Mouse (Mus musculus) cerebellum, postnatal 10 days (tissue): ENCODE results near the gene Mad1l1.

Experiments used
- DNase-seq, 2 experiments: peaks; one replicate each; pipeline ENCODE4 v3.0.0; 2021; ENCODE audit warnings: mixed read lengths in 2 of 2

Mad1l1 gene

DNA sequence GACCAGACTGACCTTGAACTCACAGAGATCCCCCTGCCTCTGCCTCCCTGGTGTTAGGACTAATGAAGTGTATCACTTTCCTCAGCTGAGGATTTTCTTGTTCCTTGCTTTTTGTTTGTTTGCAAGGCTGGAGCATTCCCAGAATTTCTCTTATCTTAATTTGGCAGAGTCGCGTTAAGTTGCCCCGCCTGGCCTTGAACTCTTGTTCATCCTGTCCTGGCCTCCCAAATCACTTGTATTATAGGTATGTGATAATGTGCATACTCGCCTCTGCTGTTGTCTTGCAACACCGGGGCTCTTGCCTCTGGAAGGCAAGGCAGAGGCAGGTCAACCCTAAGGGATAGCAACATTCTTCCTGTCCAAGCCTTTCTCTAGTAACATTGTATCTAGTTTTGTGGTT is 2.7 kb upstream of the Mad1l1 start:
- no peak for DNase-seq

DNA sequence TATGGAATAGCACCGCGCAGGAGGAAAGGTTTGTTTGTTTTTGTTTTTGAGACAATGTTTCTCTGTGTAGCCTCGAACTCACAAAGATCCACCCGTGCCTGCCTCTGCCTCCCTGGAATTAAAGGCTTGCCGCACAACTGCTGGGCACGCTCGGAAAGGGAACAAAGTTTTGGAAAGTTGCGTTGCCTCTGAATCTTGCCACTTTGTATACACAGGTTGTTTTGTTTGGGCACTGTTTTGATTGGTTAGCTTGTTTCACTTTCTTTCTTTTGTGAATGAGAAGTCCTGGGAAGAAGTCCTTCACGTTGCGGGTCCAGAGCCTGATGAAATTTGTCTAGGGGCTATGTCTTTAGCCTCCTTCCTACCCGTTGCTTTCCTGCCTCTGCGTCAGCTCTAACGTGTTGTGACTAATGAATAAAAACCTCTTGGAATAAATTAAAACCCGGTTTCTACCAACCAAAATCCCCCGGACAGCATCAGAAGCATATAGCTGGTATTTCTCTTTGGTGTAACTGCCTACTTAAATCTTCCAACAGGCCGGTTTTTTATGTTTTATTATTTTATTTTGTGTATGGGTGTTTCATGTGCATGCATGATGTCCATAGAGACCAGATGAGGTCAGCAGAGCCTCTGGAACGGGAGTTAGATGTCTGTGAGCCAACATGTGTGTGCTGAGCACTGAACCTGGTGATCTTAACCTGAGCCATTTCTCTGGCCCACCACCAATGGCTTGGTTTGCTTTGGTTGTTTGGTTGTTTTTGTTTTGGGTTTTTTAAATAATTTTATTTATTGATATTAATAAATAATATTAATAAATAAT is 614 bp upstream of the Mad1l1 start:
- no peak for DNase-seq

DNA sequence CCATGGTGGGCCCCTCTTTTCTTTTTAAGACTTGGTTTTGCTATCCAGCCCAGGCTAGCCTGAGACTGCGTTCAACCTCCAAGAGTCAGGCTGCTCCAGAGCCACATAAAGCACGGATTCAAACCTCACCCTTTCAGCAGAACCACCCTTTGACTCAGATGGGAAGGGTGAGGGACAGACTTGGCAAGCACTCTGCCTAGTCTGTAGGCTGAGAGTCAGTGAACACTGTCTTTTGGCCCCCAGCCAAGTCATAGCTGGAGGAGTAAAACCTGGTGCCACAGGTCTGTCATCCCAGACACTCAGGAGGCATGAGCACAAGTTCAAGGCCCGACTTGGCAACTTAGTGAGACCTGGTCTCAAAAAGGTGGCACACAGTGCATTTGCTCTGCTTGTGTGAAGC is 4.6 kb downstream of the Mad1l1 start:
- peak; percentile 39 to 45 for DNase-seq

DNA sequence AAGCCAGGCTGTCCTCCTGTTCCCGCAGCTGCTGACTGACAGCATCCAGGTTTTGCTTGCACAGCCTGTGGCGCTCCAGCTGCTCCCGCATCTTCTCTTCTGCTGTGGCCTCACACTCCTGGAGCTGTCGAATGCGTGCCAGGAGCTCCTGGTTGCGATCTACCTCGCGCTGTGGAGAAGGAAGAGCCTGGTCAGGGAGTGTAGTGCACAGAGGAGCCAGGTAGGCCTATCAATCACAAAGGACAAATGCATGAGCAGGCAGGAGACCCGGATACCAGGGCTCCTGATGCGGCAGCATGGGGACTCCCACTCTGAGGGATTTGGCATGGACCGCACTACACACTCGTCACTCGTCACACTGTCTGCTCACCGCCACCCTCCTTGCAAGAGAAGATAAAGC is 13.8 kb downstream of the Mad1l1 start:
- no peak for DNase-seq

DNA sequence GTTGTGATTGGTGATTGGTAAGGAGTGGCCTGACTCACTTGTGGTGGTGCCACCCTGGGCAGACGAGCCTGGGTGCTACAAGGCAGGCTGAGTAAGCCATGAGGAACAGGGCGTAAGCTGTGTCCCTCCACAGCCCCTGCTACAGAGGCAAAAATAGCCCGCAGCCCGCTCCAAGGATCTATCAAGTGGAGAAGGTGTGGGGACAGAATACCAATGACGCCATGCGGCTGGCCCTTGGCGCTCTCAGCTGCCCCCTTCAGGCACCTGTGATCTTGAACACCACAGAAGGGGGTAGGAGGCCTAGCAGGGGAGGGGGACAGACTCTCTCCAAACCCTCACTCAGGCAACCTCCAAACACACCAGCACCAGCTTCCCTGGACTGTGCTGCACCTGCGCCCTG is 15.3 kb downstream of the Mad1l1 start:
- peak; percentile 36 to 48 for DNase-seq

DNA sequence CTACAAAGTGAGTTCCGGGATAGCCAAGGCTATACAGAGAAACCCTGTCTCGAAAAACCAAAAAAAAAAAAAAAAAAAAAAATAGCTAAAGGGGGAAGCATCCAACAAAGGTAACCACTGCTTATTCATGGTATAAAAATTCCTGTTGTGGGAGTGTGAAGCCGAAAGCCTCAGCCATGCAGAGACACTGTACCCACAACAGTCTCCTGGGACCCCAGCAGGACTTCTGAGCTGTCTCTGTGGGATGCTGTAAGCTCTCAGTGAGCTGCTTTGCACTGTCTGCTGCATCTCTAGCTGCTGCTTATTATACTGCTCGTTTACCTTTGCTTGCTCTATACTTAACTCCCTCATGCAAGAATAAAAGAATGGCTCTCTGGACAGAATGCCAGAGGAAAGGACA is 23.1 kb downstream of the Mad1l1 start:
- no peak for DNase-seq

DNA sequence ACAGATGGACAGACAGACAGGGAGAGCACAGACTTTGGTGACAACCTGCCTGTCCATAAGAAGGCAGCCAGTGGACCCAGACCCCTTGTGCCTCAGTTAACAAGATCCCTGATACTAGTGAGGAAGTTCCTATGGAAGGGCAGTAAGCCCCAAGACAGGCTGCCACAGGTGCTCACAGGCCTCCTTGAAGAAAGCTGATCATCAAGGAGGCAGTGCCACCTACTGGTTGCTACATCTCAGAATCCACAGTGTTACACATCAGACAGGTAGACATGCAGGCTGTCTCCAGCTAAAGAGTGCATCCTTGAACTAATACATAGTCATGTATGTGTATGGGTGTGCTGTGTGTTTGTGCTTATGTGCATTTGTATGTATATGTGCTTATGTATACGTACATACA is 29.2 kb downstream of the Mad1l1 start:
- DNase-seq: peak; percentile 79 to 81

DNA sequence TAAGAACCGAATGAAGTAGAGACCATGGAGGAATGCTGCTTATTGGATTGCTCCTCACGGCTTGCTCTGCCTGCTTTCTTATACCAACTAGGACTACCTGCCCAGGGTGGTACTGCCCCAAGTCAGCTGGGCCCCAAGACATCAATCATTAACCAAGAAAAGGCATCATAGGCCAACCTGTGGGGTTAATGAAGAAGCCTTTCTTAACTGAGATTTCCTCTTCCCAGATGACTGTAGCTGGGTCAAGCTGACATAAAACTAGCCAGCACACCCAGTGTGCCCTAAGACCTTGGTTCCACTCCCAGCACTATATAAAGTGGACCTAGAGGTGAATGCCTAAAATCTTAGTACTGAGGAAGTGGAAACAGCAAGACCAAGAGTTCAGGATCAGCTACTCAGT is 32.2 kb downstream of the Mad1l1 start:
- DNase-seq: no peak

DNA sequence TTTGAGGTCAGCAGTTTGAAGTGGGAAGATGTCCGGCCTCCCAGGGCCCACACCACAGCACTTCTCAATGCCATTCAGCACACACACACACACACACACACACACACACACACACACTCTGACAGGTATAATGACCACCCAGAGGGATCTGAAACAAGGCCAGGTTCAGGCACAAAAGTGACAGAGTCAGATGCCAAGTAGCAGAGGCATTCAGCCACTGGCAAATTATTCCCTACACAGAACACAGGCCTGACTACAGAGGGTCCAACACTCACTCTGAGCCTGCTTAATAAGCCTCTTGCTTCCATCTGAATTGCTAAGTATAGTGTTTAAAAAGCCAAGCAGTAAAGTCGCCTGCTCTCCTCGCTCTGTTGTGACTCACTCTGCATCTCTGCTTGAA is 33.1 kb downstream of the Mad1l1 start:
- DNase-seq: peak; percentile 46 to 48

DNA sequence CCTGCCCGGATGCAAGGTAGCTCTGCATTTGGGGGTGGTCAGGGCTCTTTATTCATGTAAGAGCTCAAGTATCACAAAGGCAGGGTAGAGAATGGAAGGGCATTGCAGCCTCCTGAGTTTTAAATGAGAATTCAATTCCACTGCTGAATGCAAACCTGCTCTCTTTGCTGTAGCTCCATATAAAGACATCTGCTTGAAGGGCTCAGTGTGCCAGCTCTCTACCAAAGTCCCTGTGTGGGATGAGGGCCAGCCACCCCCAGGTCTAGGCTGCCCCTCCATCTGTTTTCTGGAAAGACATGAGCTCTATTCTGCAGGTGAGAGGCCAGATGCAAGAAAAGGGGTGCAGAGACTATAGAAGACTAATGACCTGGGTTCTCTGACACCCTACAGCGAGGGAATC is 36.6 kb downstream of the Mad1l1 start:
- peak; percentile 41 to 57 for DNase-seq

DNA sequence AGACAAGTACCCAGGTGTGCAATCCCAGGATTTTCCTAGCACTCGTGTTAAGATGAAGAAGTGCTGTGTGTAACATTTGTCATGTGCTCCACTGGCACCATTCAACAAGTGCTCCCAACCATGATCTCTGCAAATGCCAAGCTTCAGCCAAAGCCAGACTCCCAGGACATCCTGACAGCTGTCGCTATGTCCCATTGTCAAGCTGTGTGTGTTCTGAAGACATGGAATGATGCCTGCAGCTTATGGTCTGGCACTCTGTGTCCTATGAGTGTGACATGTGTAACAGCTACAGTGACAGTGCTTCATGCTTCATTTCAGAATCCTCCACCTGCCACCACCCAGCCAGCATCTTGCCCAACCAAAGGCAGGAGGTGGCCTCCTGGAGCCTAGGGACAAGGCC is 37.3 kb downstream of the Mad1l1 start:
- DNase-seq: peak; percentile 58 to 66

DNA sequence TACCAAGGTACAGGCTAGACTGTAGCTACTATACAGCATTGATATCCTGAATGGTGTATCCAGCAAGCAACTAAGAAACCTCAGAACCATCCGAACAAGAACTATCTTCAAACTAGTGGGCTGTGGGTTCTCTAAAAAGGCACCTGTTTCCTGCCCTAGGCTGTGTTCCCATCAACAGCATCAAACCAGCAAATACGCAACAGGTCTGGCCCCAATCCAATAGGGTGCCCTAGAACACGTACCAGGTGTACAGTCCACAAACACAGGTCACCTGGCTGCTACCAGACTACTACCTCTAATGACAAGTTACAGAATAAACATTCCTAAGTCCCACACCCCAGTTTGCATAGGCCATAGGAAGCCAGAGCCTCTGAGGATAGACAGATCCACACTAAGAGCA is 38.5 kb downstream of the Mad1l1 start:
- DNase-seq: no peak

DNA sequence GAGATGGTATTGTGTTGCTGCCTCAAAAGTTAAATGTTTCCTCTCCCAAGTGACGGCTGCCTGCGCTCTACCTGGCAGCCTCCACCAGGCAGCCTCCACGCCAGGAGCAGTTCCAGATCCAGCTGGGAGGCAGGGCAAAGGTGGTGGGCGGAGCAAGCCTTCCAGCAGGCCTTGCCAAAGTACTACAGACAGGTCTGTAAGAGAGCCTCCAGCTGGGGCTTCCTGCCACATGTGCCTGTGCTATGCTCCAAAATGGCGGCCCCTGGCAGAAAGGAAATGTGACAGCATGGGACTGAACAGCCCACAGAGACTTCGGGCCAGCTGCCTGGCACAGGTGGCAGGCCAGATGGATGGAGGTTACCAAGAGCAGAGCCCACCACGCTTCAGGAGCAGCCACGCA is 39.0 kb downstream of the Mad1l1 start:
- DNase-seq: peak; percentile 82 to 91

DNA sequence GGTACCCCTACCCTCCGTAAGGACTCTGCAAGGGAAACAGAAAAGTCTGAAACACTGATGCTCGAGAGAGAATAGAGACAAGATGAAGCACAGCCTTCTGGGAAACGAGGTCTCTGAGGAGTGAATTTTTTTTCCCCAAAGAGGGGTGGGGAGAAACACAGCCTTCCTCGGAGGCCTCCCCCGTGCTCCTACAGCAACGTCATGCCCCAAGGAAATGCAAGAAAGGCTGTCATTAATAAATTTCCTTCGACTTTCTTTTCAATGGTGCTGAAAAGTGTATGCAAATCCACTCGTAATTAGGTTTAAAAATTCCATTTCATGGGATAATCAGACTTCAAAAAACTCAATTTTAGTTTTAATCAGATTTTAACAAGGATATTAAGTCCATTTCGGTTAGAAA is 41.1 kb downstream of the Mad1l1 start:
- no peak for DNase-seq

DNA sequence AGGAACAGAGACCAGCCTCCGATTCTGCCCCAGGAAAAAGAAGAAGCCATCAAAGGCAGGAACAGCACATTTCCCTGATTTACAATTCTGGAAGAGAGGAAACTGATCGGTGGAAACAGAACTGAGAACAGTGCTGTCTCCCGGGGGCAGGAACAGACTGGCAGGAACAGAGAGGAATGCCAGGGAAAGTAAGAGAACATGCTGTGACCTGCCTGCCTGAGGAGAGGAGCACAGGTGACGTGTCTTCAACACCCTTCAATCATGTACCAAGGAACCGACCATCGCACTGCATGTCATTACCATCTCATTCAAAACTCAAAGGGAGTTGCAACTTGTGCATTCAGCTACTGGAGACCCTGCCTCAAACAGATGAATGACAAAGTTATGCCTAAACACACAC is 44.6 kb downstream of the Mad1l1 start:
- no peak for DNase-seq

DNA sequence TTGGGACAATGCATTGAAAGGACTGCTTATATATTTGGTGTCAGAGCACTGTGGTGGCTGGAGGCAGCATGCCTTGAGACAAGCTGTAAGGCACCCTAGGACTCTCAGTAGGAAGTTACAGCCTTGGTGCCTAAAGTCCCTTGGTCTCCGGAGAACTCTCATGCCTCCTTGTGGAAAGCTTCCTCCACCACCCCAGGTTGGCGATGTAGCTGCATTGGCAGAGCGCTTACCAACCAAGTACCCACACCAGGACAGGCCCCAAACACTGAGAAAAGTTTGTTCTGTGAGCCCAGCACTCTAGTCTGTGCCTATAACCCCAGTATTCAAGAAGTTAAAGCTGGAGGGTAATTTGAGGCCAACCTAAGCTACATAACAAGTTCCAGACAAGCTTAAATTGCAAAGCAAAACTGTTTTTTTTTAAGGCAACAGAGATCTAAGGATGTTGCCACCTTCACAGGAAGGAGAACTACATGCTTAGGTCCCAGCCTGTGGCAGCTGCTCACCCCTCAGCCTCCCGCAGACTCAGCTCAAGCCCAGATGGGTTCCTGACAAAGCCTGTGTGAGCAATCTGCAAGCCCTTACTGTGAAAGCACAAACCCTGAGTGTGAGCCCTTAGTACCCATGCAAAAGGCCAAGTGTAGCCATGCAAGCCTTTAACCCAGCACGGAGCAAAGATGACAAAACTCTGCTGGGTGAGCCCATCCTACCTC is 50.2 kb downstream of the Mad1l1 start:
- no peak for DNase-seq

DNA sequence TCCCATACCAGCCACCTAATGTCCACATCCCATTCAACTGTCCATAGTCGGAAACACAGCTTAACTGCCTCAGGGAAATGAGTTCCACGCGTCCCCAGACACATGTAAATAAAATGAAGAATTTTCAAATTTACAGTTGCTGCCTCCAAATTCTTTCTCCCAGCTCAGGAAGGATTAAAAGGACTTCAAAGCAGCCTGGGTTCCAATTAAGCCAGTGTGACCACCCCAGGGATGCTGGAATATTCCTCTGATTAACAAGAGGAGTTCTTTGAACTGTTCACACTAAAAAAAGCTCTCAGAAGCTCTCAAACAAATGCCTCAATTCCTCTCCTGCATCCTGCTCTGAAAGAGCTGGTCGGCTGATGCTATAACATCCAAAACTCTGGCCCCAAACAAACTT is 53.0 kb downstream of the Mad1l1 start:
- no peak for DNase-seq

DNA sequence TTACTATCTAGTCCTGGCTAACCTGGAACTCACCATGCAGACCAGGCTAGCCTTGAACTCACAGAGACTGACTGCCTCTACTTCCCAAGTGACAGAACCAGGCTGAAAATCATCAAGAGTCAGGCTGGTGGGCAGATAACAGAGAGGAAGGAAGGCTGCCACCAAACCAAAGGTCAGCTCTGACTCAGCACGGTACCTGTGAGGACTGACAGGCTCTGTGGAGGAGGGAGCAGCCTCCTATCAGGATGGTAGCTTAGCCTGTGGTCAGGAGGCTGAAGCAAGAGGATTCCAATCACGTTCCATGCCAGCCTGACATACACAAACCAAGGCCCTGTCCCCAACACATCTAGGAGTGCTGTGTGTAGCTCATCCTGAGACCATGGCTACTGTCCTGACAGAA is 54.3 kb downstream of the Mad1l1 start:
- DNase-seq: no peak

DNA sequence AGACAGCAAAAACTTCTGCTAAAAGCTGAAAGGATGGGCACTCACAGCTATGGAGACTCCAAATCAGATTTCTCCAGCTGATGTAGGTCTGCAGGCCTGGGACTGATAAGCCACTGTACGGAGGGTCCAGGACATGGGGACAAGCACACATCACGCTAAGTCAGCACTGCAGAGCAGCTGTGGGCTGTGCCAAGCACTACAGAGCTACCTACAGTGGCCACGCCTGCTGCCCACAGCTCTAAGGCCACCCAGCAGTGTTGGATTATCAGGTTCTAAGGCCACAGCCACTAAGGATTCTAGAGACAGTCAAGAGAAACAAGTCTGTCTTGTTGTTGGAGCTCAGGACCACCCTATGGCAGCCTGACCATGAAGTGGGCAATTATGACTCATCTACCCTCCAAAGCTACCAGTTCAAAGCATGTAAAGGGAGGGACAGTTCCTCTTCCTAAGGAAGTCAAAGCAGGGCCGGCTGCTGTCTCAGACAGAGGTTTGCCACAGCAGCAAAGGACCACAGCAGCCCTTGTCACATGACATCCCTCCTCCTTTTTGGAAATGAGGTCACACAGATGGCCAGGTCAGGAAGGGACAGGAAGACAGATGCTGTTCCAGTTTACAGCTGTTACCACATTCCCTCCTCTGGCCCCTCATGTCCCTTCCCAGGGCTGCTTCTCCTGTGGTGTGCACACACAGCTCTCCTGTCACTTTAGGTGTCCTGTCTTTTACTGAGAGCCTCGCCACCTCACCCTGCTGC is 56.4 kb downstream of the Mad1l1 start:
- no peak for DNase-seq

DNA sequence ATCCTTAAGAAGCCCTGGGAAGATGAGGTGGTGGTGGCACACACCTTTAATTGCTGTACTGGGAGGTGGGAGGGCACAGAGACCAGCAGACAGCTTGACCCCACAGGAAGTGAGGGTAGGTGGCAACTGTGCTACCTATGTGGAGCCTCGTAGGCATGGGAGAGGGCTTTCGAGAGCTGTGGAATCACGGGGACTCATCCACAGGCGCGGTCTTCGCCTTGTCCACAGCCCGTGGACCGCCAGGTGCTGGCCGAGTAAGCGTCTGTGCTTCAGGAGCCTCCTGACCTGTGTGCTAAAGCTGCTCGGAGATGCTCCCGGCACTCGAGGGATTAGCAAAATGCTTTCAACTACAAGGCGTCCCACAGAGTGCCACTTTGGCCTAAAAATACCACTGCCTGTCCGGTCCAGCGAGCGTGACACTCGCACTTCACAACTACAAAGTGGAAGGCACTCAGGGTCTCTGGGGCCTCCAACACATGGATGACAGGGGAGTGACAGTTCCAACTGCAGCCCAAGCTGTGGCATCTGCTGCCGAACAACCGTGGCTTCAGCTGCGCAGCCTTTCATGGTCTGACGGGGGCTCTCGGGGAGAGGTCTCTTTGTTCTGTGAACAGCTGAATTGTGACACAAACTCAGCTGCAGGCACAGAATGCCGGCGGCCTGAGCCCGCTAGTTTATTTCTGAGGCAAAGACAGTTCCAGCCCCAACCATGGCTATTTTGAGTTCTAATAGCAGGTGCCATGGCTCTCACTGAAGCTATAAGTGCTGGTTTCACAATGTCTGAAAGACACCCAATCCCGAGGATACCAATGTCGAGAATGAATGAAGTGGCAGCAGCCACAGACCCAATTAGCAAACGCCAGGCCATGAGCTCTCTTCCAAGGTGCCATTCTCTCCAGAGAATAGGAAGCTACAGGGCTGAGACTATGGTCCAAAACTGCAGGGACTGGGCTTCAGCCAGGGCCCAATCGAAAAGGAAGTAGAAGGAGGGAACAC is 57.3 kb downstream of the Mad1l1 start:
- DNase-seq: peak; percentile 28 to 38

DNA sequence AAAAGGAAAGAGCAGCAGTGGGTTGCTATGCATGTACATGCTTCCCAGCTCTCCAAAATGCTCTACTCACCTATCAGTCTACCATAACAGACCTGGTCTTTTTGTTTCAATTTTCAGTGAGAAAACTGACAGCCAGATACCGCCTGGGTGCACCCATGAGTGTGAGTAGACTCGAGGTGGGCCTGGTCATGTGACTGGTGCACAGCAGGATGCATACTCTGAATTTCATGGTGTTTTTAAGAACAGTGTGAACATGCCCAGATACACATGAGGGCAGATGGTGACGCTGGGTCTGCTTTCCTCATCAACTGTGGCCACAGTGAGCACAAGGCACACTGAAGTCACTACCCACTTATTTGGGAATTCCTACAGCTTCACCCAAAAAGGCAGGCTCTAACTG is 59.0 kb downstream of the Mad1l1 start:
- no peak for DNase-seq

DNA sequence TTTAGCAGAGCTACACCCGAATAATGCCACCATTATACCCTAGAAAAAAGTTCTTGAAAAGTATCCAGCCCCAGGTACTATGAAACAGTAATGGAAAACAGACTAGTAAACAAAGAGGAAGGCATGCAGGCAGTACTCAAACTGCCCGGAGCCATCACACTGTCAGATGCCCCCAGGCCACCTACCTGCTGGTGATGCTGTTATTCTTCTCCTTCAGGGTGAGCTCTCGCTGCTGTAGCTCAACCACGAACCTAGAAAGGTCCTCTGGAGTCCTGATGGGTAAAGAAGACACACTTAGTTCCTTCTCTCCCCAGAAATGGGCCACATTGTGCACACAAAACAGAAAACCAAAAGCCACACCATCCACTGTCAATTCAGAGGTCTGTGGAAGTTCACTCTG is 60.0 kb downstream of the Mad1l1 start:
- DNase-seq: no peak

DNA sequence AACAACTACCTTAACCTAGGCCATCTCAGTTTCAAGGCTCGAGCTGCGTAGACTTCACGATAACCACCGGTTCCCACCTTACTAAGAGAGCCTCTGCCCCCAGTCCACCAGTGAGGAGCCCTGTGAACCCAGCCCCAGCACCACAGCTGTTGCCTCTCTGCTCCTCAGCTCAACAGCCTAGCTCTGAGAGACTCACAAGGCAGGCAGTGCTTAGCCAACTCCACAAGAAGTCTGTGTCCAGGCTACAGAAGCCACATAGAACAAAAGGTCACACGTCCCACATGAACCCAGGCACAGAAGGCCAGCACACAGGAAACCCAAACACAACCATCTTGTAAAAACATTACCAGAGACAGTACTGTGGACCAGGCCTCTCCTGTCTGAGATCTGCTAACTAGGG is 62.7 kb downstream of the Mad1l1 start:
- no peak for DNase-seq
